Mouse (Mus musculus): ENCODE data around the gene Atp2a2.
"Not testable (repeated sequence)": the region's sequence is repeated elsewhere in the genome, so short reads cannot be mapped to it uniquely, and the experiment has no call there.

The Atp2a2 gene

GRCm38 (mm10) chr5:122493035-122493434, 9.0 kb downstream of the Atp2a2 start:
- DNase-seq = no peak

- DNase-seq = no peak
Measured at GRCm38 (mm10) chr5:122491385-122491784, 10.6 kb downstream of the Atp2a2 start.

- DNase-seq = no peak
Measured at GRCm38 (mm10) chr5:122490148-122490547, 11.9 kb downstream of the Atp2a2 start.

DNA sequence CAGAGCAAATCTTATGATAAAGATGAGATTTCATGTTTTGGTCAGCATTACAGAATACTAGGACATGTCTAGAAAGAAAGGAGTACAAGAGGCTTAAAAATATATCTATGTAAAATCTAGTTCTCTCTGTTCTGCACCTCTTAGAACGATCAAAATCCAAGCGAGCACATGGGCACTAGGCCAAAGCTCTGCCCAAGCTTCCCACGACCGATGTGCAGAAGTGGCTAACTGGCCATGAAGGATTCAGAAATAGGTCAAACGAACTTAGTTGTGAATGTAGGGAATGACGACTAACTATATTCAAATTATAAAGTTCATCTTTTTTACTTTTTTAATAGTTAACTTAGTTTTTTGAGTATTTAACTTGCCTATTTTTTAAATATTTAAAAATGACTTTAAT, 14.2 kb downstream of the Atp2a2 start:
- DNase-seq = no peak

DNA sequence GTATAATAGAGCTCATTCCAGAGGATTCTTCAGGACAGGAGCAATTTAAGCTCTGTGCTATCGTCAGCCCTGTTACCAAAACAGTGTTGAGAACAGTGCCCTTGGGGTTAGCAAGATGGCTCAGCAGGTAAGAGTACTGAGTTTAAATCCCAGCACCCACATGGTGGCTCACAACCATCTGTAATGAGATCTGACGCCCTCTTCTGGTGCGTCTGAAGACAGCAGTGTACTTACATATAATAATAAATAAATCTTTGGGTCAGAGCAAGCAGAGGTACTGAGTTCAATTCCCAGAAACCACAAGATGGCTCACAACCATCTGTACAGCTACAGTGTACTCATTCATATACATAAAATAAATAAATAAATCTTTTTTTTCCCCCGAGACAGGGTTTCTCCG, 15.8 kb downstream of the Atp2a2 start:
- not testable (repeated sequence) for DNase-seq

DNA sequence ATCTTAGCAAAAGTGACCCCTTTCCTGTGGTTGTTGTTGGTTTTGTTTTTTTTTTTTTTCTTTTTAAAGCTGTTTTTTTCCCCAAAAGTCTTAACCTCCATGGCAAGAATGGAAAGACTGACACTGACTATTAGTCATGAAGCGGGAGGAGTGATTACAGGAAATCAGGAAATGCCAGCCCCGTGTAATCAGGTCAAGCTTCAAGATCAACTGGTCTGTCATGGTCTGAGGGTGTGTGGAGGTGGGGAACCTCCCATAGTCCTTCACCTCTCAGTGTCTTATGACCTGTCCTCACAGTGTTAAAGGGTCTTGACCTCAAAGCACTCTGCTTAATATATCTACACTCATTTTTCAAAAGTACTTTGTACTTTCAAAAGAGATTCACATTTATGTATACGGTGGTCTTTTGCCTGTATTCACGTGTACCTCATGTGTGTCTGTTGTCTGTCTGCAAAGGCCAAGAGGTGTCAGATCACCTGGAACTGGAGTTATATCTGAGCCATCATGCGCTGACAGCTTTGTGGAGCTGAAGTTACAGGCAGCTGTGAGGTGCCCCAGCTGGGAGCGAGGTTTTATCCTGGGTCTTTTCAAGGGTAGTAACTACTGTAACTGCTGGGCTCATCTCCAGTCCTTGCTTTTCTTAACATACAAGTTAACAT, 19.2 kb downstream of the Atp2a2 start:
- no peak for DNase-seq

GRCm38 (mm10) chr5:122481844-122482243, 20.2 kb downstream of the Atp2a2 start:
- DNase-seq = peak; percentile 53

- DNase-seq = no peak
Measured at GRCm38 (mm10) chr5:122479131-122479530, 22.9 kb downstream of the Atp2a2 start.

- no peak for DNase-seq
Measured at GRCm38 (mm10) chr5:122477492-122477891, 24.5 kb downstream of the Atp2a2 start.

- DNase-seq = no peak
Measured at GRCm38 (mm10) chr5:122476078-122476477, 25.9 kb downstream of the Atp2a2 start.

DNA sequence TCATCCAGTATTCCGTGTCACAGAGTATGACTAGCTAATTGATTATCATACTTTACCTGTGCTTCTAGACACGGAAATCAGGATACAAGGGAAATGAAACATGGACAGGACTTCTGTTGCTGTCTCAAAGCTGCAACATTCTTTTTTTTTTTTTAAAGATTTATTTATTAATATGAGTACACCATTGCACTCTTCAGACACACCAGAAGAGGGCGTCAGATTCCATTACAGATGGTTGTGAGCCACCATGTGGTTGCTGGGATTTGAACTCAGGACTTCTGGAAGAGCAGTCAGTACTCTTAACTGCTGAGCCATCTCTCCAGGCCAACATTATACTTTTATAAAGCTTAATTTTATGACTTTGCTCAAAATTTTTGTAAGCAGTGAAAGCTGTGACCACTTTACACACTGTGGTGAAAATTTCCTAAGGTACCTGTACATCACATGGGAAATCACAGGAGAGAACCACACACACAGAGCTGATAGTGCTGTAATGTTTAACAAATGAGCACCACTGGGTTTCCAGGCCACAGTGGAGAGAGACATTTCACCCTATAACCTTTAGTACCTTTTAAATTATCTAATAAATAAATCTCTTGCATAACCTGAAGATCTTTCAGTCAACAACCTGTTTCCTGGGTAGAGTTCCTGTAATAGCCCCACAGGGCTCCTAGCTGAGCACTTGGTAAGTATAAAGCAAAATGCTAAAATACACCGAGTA, 27.2 kb downstream of the Atp2a2 start:
- no peak for DNase-seq

- DNase-seq = no peak
Measured at GRCm38 (mm10) chr5:122471658-122472057, 30.4 kb downstream of the Atp2a2 start.

DNA sequence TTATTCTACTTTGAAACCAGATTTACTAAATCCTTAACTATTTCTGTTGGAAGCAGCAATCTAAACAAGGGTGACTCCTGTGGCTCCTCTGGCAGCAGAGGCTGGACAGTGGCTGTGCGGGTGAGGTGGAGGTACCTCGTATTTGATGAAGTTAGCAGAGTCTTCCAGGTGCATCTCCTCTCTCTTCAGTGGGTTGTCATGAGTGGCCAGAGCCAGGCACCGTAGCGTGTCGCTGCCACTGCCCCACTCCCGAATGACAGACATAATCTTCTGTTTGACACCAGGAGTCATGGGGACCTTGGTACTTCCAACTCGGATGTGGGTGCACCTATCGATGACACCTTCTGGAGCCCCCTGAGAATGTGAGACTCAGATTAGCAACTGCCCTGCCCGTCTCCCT, 40.6 kb downstream of the Atp2a2 start:
- no peak for DNase-seq

- no peak for DNase-seq
Measured at GRCm38 (mm10) chr5:122460656-122461055, 41.4 kb downstream of the Atp2a2 start.

- DNase-seq = no peak
Measured at GRCm38 (mm10) chr5:122459335-122459734, 42.7 kb downstream of the Atp2a2 start.

DNA sequence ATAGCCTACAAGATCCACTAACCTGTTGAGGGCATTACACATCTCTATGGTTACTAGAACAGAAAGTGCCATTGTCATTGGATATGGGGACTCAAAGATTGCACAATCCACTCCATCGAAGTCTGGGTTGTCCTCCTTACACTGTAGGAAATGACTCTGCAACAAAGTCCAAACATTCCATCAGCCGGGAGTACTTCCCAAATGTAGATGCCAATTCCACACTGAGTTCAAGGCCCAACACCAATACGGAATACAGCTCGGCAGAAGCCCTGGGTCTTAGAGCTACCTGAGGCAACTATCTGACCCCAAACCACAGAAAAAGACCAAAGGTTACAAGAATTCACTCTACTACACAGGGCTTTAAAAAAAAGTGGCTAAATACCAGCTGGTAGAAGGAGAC, 44.0 kb downstream of the Atp2a2 start:
- DNase-seq = no peak

GRCm38 (mm10) chr5:122457054-122457453, 45.0 kb downstream of the Atp2a2 start:
- not testable (repeated sequence) for DNase-seq

DNA sequence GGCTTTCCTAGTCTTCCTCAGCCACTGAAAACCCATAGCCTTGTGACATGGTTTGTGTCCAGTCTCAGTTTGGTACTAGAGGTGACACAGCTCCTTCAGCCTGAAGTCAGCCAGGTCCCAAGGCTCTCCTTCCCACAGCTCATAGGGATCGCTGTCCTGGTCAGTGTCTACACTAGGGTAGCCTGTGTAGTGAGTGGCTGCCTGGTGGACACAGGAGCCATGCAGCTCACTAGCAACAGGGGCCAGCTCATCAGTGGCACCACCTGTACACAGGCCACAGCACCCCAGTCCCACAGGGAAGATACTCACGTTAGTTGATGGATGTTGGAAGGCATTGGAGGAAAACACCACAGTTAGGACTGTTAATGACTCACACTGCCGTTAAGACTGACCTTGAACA, 46.4 kb downstream of the Atp2a2 start:
- no peak for DNase-seq

DNA sequence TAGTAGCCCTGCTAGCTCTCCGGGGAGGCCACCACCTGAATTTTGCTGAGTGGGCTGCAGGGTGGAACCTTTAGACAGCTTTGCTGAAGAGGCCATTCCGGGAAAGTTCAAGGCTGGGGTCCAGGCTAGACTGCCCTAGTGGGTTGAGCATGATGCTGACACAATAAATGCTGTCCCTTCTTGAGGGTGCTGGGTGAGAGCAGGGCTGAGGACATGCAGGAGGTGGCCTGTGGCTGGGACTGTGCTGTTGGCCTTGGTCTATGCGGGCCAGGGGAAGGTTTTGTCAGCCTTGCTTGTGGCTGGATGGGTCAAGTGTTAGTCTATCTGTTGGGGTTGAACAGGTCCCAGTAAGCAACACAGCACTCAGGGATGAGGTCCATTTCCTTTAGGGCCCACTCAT, 47.1 kb downstream of the Atp2a2 start:
- no peak for DNase-seq

DNA sequence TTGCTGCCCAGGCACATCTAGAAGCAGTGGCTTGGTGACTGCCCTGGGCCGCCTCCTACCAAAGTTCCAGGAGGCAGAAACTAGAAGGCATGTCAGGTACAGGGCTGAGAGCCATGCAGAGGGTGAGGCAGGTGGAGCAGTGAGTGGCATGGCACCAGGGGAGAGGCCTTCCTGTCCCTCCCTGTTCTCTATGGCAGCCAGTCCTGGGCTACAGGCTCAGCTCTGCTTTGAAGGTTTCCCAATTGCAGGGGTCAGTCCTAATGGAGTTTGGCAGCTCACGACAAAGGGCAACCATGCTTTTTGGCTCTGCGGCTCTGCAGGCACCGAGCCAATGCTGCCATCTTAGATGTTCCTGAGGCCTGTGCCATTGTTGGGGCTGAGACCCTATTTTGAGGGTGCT, 47.6 kb downstream of the Atp2a2 start:
- no peak for DNase-seq

DNA sequence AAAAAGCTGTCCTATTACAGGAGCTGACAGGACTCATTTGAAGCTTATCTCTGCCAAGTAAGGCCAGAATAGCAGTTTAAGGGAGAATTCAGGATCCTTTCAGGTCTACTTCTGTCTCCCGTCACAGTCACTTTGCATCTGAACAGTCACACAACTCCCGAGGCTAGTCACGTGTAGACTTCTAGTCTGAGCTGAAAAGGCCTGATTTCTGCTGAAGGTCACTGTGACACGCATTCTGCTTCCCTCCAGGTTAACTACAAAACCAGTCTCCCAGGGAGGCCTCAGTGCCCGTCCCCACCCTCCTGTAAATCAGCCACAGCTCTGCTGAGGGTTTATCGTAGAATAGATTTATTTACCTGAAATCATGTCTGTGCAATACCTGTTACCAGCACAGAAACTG, 48.8 kb downstream of the Atp2a2 start:
- no peak for DNase-seq

DNA sequence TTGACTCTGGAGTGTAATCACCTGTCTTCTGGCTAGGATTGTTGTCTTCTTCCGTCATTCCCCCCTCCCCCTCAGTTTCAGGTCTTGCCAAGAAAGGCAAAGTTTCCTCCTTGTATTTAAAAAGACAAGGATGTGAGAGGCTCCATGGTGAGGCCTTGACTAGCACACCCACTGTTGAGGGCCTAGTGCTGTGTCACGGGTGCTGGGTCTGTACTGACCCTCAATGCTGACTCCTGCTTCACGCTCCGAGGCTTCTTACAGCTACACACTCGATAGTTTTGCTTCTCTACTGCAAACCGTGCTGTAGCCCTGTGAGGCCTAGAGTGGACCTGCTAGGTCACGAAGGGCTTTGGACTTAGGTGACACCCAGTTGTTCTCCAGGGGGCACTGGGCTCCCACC, 49.8 kb downstream of the Atp2a2 start:
- no peak for DNase-seq

DNA sequence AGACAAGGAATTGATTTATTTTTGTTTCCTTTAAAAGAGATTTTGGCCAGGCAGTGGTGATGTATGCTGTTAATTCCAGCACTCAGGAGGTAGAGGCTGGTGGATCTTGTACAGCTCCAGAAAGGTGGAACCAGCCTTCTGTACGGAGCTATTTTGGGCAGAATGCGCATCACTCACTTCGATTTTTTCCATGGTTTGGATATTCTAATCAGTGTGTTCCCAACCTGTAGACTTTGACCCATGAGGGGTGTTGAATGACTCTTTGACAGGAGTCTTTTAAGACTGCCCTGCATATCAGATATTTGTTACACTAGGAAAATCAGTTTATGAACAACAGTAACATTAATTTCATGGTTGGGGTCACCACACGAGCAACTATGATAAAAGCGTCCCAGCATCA, 50.7 kb downstream of the Atp2a2 start:
- DNase-seq = no peak

GRCm38 (mm10) chr5:122450913-122451317, 51.1 kb downstream of the Atp2a2 start:
- no peak for DNase-seq

DNA sequence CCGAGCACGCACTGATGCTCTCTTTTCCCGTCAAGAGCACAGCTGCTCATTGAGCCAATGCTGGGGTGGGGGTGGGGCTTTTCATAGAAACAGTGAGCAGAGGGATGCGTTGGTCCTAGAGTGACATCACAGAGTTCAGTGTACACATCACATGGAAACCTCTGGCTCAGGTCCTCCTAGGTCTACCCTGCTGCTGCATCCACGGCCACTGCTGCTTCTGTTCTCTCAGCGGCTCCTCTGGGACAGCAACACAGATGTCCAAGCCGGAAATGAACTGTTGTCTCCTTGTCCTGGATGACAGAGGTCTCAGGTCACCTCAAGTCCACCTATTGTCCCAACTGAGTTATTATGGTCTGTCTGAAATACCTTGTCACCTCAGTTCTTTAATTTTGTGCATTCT, 52.1 kb downstream of the Atp2a2 start:
- no peak for DNase-seq
